Mouse (Mus musculus): ENCODE data around the gene Slc30a3. TPM values are rescaled to one million over a fixed set of nuclear protein-coding genes. Genes with fewer than 3 reads are reported as not detected.
"Not testable (repeated sequence)": the region's sequence is repeated elsewhere in the genome, so short reads cannot be mapped to it uniquely, and the experiment has no call there.

Gene Slc30a3
- total RNA-seq, 2 experiments from 2014 or later = not detected

DNA sequence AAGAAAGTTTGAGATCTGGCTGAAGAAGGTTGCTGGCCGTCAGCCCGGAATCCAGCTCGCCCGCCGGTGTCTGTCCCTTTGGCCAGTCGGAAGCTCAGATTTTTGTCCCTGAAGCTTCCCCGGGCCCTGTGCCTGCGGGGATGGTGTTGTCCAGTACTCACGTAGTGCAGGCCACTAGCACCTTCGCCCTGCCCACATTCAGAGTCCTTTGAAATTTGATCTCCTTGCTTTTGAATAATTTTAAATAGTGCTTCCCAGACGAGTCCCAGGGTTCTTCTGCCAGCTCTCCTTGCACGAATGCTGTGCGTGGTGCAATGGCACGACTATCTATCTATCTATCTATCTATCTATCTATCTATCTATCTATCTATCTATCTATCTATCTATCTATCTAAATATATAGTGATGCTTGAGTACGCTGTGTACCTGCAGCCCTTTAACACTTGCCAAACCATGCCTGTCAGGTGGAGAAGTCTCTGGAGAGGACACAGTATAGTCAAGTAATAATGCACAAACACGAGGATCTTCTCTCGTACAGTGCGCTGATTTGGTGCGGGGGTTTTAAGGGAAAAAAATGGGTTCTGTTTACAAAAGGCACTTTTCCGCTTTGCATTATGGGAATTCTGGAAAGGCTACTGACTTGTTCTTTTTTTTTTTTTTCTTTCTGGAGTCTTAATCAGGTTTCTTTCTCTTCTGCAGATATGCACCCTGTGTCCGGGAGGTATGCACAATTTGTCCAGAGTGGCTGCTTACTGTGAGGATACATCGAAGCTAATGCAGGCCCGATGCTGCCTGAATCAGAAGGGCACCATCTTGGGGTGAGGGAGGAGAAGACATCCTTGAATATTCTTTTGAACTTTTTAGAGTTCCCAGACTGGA is 59.0 kb downstream of the Slc30a3 start, which contains the start of gene Slc5a6:
Gene Slc5a6 (minus strand): TSS at position 162 of the 879 bp plus-strand sequence.
- peak in 1 of 2 experiments; percentile 32 for DNase-seq (ENCODE audit: low spot score in 2 of 2)

GRCm38 (mm10) chr5:31047848-31048762 is 59.9 kb downstream of the Slc30a3 start, which contains the start of gene Atraid:
TSS of gene Atraid (plus strand) at chr5:31048312.
- peak; percentile 98 to 100 for DNase-seq (ENCODE audit: low spot score in 2 of 2)

GRCm38 (mm10) chr5:31047074-31047473 is 61.0 kb downstream of the Slc30a3 start:
- no peak for DNase-seq (ENCODE audit: low spot score in 2 of 2)

DNA sequence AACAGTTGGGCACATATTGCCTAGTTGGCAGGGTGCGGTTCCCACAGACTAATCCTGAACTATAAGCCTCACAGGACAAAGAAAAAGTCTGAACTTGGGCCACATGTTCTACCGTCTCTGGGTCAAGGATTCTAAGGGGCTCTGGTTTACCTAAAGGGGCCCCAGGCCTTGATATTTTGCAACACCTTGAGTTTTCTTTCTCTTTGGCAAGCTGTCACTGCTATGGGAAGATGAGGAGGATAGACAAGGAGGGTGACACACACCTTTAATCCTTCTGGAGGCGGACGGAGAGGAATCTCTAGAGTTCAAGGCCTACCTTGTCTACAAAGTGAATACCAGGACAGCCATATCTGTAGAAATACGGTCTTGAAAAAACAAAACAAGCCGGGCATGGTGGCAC is 61.6 kb downstream of the Slc30a3 start:
- no peak for DNase-seq (ENCODE audit: low spot score in 2 of 2)

DNA sequence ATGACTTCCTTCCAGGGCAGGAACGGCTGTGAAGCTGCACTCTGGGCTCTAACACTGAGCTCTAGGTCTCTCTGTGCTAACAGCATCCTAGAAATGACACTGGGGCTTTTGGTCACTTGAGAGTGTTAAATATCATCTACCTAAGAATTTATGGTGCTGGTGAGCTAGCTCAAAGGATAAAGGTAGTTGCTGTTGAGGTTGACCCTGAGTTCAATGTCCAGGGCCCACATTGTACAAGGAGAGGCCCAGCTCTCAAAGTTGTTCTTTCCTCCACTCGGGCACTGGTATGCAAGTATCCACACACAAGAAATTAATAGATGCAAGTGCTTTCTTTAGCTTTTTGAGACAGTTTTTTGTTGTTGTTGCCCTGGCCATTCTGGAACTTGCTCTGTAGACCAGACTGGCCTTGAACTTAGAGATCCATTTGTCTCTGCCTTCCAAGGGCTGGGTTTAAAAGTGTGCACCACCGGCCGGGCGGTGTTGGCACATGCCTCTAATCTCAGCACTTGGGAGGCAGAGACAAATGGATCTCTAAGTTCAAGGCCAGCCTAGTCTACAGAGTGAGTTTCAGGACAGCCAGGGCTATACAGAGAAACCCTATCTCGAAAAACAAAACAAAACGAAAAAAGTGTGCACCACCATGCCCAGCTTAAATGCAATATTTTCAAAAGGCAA is 69.7 kb downstream of the Slc30a3 start:
- DNase-seq (ENCODE audit: low spot score in 2 of 2) = no peak

DNA sequence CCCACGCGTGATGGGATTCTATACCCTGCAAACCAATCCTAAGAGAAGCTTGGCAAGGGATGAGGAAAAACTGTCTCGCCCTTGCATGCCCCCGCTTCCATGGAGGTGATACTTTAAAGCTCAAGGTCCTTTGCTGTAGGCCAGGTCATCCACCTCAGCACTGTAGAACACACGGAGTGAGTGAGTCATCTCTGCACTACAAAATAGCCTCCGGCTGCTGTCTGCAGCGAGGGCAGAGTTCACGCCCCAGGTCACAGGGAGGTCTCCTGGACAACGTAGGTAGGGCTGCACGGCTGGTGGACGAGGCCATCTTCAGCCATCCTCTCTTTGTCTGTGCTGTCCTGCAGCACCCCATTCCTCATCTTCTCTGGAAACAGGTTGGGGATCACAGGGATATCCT is 71.5 kb downstream of the Slc30a3 start:
- DNase-seq (ENCODE audit: low spot score in 2 of 2) = not testable (repeated sequence)

Other genes with a start within 250 kb of the Slc30a3 start
- 10 to 100 TPM; 56.9 to 58.3 TPM for gene Tmem214, start 240.2 kb downstream of the Slc30a3 start, total RNA-seq (2021)
- gene Agbl5, start 219.5 kb downstream of the Slc30a3 start, total RNA-seq (2021) = 10 to 100 TPM in 1 of 2 experiments, 1 to 10 TPM in 1; 8.3 to 10.0 TPM
- gene Ost4, start 200.4 kb downstream of the Slc30a3 start, total RNA-seq (2021) = 100 to 1,000 TPM; 171 to 194 TPM
- gene Emilin1, start 194.8 kb downstream of the Slc30a3 start, total RNA-seq (2021) = 100 to 1,000 TPM in 1 of 2 experiments, 10 to 100 TPM in 1; 86.8 to 104 TPM
- 10 to 100 TPM; 26.7 to 29.8 TPM for gene Khk, start 186.8 kb downstream of the Slc30a3 start, total RNA-seq (2021)
- gene Cgref1, start 162.6 kb downstream of the Slc30a3 start, total RNA-seq (2021) = 1 to 10 TPM; 9.5 to 10.0 TPM
- 10 to 100 TPM; 97.3 to 99.7 TPM for gene Preb, start 147.9 kb downstream of the Slc30a3 start, total RNA-seq (2021)
- gene Tcf23, start 139.6 kb downstream of the Slc30a3 start, total RNA-seq (2021) = under 1 TPM in 1 of 2 experiments, not detected in 1; 0.10 TPM
- gene Atraid, start 59.9 kb downstream of the Slc30a3 start, total RNA-seq (2021) = 100 to 1,000 TPM in 1 of 2 experiments, 10 to 100 TPM in 1; 92.4 to 102 TPM
- gene Slc5a6, start 59.3 kb downstream of the Slc30a3 start, total RNA-seq (2021) = 10 to 100 TPM in 1 of 2 experiments, 1 to 10 TPM in 1; 8.2 to 13.8 TPM
- 10 to 100 TPM; 40.4 to 41.0 TPM for gene Cad, start 53.5 kb downstream of the Slc30a3 start, total RNA-seq (2021)
- gene Dnajc5g, start 2.0 kb downstream of the Slc30a3 start, total RNA-seq (2021) = not detected
- 100 to 1,000 TPM; 139 to 160 TPM for gene Trim54, start 8.5 kb upstream of the Slc30a3 start, total RNA-seq (2021)
- under 1 TPM in 1 of 2 experiments, not detected in 1; 0.62 TPM for gene Ucn, start 30.6 kb upstream of the Slc30a3 start, total RNA-seq (2021)
- gene Mpv17, start 46.0 kb upstream of the Slc30a3 start, total RNA-seq (2021) = 10 to 100 TPM; 43.4 to 51.8 TPM
- gene Gm29609, start 71.7 kb upstream of the Slc30a3 start, total RNA-seq (2021) = 1 to 10 TPM; 1.6 to 4.6 TPM
- gene Gtf3c2, start 71.9 kb upstream of the Slc30a3 start, total RNA-seq (2021) = 10 to 100 TPM; 39.7 to 47.0 TPM
- 10 to 100 TPM; 80.8 to 83.2 TPM for gene Snx17, start 85.0 kb upstream of the Slc30a3 start, total RNA-seq (2021)
- gene Eif2b4, start 85.2 kb upstream of the Slc30a3 start, total RNA-seq (2021) = 10 to 100 TPM; 33.1 to 42.9 TPM
- gene Zfp513, start 94.1 kb upstream of the Slc30a3 start, total RNA-seq (2021) = 10 to 100 TPM; 12.2 to 13.0 TPM
- 10 to 100 TPM; 55.3 to 63.8 TPM for gene Ppm1g, start 112.5 kb upstream of the Slc30a3 start, total RNA-seq (2021)
- 100 to 1,000 TPM in 1 of 2 experiments, 10 to 100 TPM in 1; 91.4 to 105 TPM for gene Nrbp1, start 132.6 kb upstream of the Slc30a3 start, total RNA-seq (2021)
- gene Gm9970, start 133.0 kb upstream of the Slc30a3 start, total RNA-seq (2021) = under 1 TPM in 1 of 2 experiments, not detected in 1; 0.70 TPM
- gene Krtcap3, start 143.5 kb upstream of the Slc30a3 start, total RNA-seq (2021) = 1 to 10 TPM; 2.3 to 4.1 TPM
- gene Ift172, start 182.9 kb upstream of the Slc30a3 start, total RNA-seq (2021) = 10 to 100 TPM; 30.6 to 40.8 TPM
- 10 to 100 TPM; 18.5 to 18.7 TPM for gene Fndc4, start 187.8 kb upstream of the Slc30a3 start, total RNA-seq (2021)
- gene Gckr, start 189.2 kb upstream of the Slc30a3 start, total RNA-seq (2021) = under 1 TPM; 0.22 to 0.36 TPM

Data from gastrocnemius, postnatal 4 days (tissue).